Mouse (Mus musculus): ENCODE results near the gene Zfp719. TPM values are rescaled to one million over a fixed set of nuclear protein-coding genes. Genes with fewer than 3 reads are reported as not detected.

Zfp719 gene
- polyA plus RNA-seq (2015; fragmentation: Nextera tagmentation; extraction: Ambion mirVana): 16.4 and 17.7 TPM in 2 replicates

DNA sequence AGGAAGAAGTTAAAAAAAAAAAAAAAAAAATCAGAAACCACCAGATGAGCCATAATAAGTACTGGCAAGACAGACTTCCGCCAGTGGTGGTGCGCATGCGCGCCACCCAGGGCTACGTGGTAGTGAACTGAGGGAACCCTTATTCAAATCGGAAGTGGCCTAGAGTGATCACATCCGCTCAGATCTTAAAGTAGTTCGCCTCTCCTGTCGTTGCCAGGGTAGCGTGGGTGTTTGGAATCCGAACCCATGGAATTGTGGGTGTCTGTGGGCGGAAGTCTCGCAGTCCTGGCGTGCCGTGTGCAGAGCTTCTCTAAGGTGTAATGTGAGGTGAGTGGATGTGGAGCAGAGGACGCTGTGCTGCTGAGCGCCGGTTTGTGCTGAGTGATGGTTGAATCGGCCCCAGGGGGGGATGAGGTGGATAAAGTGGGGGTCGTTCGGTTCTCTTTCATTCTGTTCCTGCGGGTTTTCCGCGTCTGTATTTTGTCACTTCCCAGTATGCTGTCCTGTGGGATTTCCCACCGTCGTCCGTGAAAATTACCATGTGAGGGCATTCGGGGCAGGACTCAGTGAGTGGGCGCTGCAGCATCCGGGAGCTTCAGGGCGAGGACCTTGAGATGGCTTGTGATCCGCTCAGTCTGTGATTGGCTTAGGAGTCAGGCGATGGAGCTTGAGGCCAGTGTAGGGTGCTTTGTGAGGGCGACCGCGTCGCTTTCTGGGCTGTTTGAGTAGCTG, at the start of gene Zfp719:
Gene Zfp719 (plus strand): TSS at position 171 of the 732 bp plus-strand sequence.
- Histone ChIP-seq H3K4me1 (replicated peaks) (peaks cover 30% of the 10 kb centered on the region), H3K36me3 (peaks cover 20% of the 10 kb centered on the region), H3K4me2 (replicated peaks) (peak within 1 kb of the TSS; percentile 80), H3K27ac (peak within 1 kb of the TSS; percentile 91), H3K9ac (replicated peaks) (peak within 1 kb of the TSS; percentile 89), H3K9me3 (no peaks in the 10 kb centered on the region), H3K27me3 (no peaks in the 10 kb centered on the region), H3K4me3 (replicated peaks) (peak within 1 kb of the TSS; percentile 77)
- peak; percentile 99 for ATAC-seq
- WGBS: under 1% methylated on average over 37 of the region's 37 CpGs

GRCm38 (mm10) chr7:43530216-43530785, 49.1 kb upstream of the Zfp719 start:
- ATAC-seq: no peak
- 77% methylated on average over 8 of the region's 8 CpGs for WGBS
- no peaks in the 10 kb centered on the region for H3K9me3 ChIP-seq
- H3K4me2 ChIP-seq (replicated peaks): no peak overlapping the region
- no peak overlapping the region for H3K27ac ChIP-seq
- H3K27me3 ChIP-seq: no peaks in the 10 kb centered on the region
- no peak overlapping the region for H3K4me3 ChIP-seq (replicated peaks)
- H3K4me1 ChIP-seq (replicated peaks): no peaks in the 10 kb centered on the region
- H3K9ac ChIP-seq (replicated peaks): no peak overlapping the region
- H3K36me3 ChIP-seq: no peaks in the 10 kb centered on the region

DNA sequence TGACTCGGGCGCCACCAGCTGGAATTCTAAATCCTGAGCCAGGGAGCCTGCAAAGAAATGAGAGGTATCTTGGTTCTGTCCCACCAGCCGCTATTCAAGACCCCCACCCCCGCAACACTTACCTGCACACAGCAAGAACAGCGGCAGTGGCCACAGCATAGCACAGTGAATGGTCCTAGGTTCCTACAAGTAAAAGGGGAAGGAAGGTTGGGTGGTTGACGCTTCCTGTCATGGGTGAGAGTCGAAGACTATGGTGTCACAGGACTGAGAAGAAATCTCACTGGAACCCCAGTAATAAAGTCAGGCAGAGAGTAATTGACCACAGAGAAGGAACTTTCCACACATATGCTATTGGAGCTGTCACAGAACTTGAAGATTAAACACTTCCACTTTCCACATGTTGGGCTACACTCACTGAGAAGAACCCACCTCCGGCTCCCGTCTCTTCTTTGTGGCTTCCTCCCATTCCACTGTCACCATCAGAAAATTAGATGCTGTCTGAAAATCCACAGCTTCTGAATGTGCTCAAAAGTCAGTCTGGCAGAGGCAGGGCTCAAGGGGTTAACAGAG, 46.4 kb upstream of the Zfp719 start:
- H3K4me3 ChIP-seq (replicated peaks): no peak overlapping the region
- 94% methylated on average over 9 of the region's 9 CpGs for WGBS
- ATAC-seq: no peak
- no peaks in the 10 kb centered on the region for H3K9me3 ChIP-seq
- H3K4me2 ChIP-seq (replicated peaks): no peak overlapping the region
- no peaks in the 10 kb centered on the region for H3K36me3 ChIP-seq
- no peaks in the 10 kb centered on the region for H3K4me1 ChIP-seq (replicated peaks)
- H3K27me3 ChIP-seq: no peaks in the 10 kb centered on the region
- no peak overlapping the region for H3K9ac ChIP-seq (replicated peaks)
- no peak overlapping the region for H3K27ac ChIP-seq

DNA sequence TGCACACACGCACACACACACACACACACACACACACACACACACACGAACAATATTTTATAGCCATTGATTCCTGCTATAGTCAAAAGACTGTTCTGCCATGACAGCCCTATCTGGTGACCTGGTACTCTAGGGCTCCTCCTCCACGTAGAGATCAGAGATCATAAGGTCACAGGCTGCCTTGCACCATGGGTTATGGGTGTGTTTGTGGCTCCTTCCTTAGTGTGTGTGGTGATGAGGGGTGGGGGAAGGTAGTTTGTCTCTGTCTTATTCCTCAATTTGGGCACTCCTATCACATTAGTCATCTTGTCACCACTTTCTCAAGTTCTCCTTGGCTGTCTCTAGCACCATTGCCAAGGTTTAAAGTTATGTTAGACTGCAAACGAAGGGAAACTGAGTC, 40.9 kb upstream of the Zfp719 start:
- H3K9me3 ChIP-seq: no peaks in the 10 kb centered on the region
- no peak overlapping the region for H3K4me2 ChIP-seq (replicated peaks)
- H3K4me1 ChIP-seq (replicated peaks): no peaks in the 10 kb centered on the region
- no peak overlapping the region for H3K27ac ChIP-seq
- no peak overlapping the region for H3K9ac ChIP-seq (replicated peaks)
- ATAC-seq: no peak
- 68% methylated on average over 4 of the region's 4 CpGs for whole genome bisulfite sequencing
- H3K4me3 ChIP-seq (replicated peaks): no peak overlapping the region
- no peaks in the 10 kb centered on the region for H3K36me3 ChIP-seq
- no peaks in the 10 kb centered on the region for H3K27me3 ChIP-seq

- H3K9ac ChIP-seq (replicated peaks): no peak within 1 kb of the TSS
- no peaks in the 10 kb centered on the region for H3K4me1 ChIP-seq (replicated peaks)
- no peaks in the 10 kb centered on the region for H3K9me3 ChIP-seq
- ATAC-seq: no peak
- H3K4me3 ChIP-seq (replicated peaks): no peak within 1 kb of the TSS
- H3K4me2 ChIP-seq (replicated peaks): no peak within 1 kb of the TSS
- WGBS: 79% methylated on average over 7 of the region's 7 CpGs
- H3K27ac ChIP-seq: no peak within 1 kb of the TSS
- H3K36me3 ChIP-seq: no peaks in the 10 kb centered on the region
- H3K27me3 ChIP-seq: no peaks in the 10 kb centered on the region
These were observed 35.0 kb upstream of the Zfp719 start, which contains the start of gene Cd33 for GRCm38 (mm10) chr7:43544225-43544977. Cd33 (minus strand) TSS chr7:43544428.

GRCm38 (mm10) chr7:43545656-43546545, 33.5 kb upstream of the Zfp719 start:
- Histone ChIP-seq H3K27ac (no peak overlapping the region), H3K9ac (replicated peaks) (no peak overlapping the region), H3K4me2 (replicated peaks) (no peak overlapping the region), H3K9me3 (no peaks in the 10 kb centered on the region), H3K27me3 (no peaks in the 10 kb centered on the region), H3K4me3 (replicated peaks) (no peak overlapping the region), H3K36me3 (no peaks in the 10 kb centered on the region), H3K4me1 (replicated peaks) (no peaks in the 10 kb centered on the region)
- 77% methylated on average over 7 of the region's 7 CpGs for WGBS
- no peak for ATAC-seq

- 45% methylated on average over 5 of the region's 5 CpGs for WGBS
- H3K9me3 ChIP-seq: no peaks in the 10 kb centered on the region
- no peak overlapping the region for H3K4me2 ChIP-seq (replicated peaks)
- no peak overlapping the region for H3K27ac ChIP-seq
- no peak overlapping the region for H3K9ac ChIP-seq (replicated peaks)
- no peaks in the 10 kb centered on the region for H3K27me3 ChIP-seq
- H3K4me1 ChIP-seq (replicated peaks): no peaks in the 10 kb centered on the region
- ATAC-seq: no peak
- H3K36me3 ChIP-seq: no peaks in the 10 kb centered on the region
- H3K4me3 ChIP-seq (replicated peaks): no peak overlapping the region
These were observed 31.7 kb upstream of the Zfp719 start for GRCm38 (mm10) chr7:43547666-43548065.

DNA sequence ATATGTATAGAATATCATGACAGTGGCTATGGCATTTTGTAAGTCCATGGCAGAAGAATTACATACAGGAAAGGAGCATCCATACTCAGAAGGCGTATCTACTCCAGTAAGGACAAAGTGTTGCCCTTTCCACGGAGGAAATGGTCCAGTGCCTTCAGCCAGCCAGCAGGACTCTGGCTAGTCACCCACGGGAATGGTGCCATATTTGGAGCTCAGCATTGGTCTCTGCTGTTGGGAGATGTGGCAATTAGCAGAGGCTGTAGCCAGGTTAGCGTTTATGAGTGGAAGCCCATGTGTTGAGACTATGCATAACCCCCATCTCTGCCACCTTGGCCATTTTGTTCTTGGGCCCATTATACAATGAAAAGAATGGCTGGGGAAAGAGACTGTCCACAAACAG, 31.2 kb upstream of the Zfp719 start:
- H3K27ac ChIP-seq: no peak overlapping the region
- H3K9me3 ChIP-seq: no peaks in the 10 kb centered on the region
- H3K27me3 ChIP-seq: no peaks in the 10 kb centered on the region
- H3K4me1 ChIP-seq (replicated peaks): no peaks in the 10 kb centered on the region
- H3K9ac ChIP-seq (replicated peaks): no peak overlapping the region
- 85% methylated on average over 4 of the region's 4 CpGs for whole genome bisulfite sequencing
- H3K4me3 ChIP-seq (replicated peaks): no peak overlapping the region
- no peak overlapping the region for H3K4me2 ChIP-seq (replicated peaks)
- no peaks in the 10 kb centered on the region for H3K36me3 ChIP-seq
- ATAC-seq: no peak

- ATAC-seq: no peak
- WGBS: 92% methylated on average over 4 of the region's 4 CpGs
These were observed 26.3 kb upstream of the Zfp719 start for GRCm38 (mm10) chr7:43553153-43553552.

DNA sequence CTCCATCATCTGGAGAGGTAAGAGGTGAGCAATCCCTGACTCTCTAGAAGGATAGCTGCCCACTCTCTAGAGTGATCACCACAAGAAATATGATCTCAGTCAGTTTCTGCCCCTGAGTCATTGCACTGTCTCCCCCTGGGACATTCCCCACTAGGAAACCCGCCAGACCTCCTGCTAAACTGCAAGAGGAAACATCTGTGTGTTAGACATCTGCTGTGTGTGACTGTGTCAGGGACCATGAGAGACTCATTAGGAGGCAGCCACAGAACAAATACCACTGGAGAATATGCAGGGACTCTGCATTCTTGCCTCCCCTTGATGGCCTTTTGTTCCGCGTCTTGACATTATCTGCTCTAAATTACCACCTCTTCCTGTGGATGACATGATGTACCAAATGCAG, 24.9 kb upstream of the Zfp719 start:
- ATAC-seq: no peak
- H3K36me3 ChIP-seq: no peaks in the 10 kb centered on the region
- 85% methylated on average over 3 of the region's 3 CpGs for WGBS

More at GRCm38 (mm10) chr7:43553153-43553552, 26.3 kb upstream of the Zfp719 start:
- Histone ChIP-seq H3K27ac (no peak overlapping the region), H3K27me3 (no peaks in the 10 kb centered on the region), H3K4me1 (replicated peaks) (no peaks in the 10 kb centered on the region), H3K9me3 (no peaks in the 10 kb centered on the region), H3K4me2 (replicated peaks) (no peak overlapping the region), H3K36me3 (no peaks in the 10 kb centered on the region), H3K4me3 (replicated peaks) (no peak overlapping the region), H3K9ac (replicated peaks) (no peak overlapping the region)

GRCm38 (mm10) chr7:43555351-43555750, 24.1 kb upstream of the Zfp719 start:
- Histone ChIP-seq H3K9ac (replicated peaks) (no peak overlapping the region), H3K4me1 (replicated peaks) (no peaks in the 10 kb centered on the region), H3K4me2 (replicated peaks) (no peak overlapping the region), H3K36me3 (no peaks in the 10 kb centered on the region), H3K9me3 (no peaks in the 10 kb centered on the region), H3K27ac (no peak overlapping the region), H3K27me3 (no peaks in the 10 kb centered on the region), H3K4me3 (replicated peaks) (no peak overlapping the region)
- 92% methylated on average over 5 of the region's 5 CpGs for WGBS
- ATAC-seq: no peak

More for the DNA sequence above, 24.9 kb upstream of the Zfp719 start:
- Histone ChIP-seq H3K27ac (no peak overlapping the region), H3K4me1 (replicated peaks) (no peaks in the 10 kb centered on the region), H3K27me3 (no peaks in the 10 kb centered on the region), H3K9me3 (no peaks in the 10 kb centered on the region), H3K9ac (replicated peaks) (no peak overlapping the region), H3K4me2 (replicated peaks) (no peak overlapping the region), H3K4me3 (replicated peaks) (no peak overlapping the region)
